8 mouse cellular contexts compared by ENCODE assay signal in genomic region chr9:65215494-65216126, GRCm38 (mm10). TPM values are rescaled to one million over a fixed set of nuclear protein-coding genes. Genes with fewer than 3 reads are reported as not detected.
DNase-seq lines count a peak whose midpoint lies in the region; ATAC-seq and TF ChIP-seq lines count a peak whose summit lies in the region.

No protein-coding gene starts in this region.

- peak overlapping the region; percentile 82 for H3K9ac ChIP-seq in heart, embryonic 14.5 days (ENCODE audit: low read length)
- peak overlapping the region; percentile 79 for H3K9ac ChIP-seq in limb, embryonic 14.5 days (ENCODE audit: low read depth, low read length, severe bottlenecking)
- H3K9ac ChIP-seq in neural tube, embryonic 13.5 days, result peak overlapping the region; percentile 86

- TF ChIP-seq POLR2A in limb, embryonic 14.5 days (IDR thresholded peaks at IDR 0.05; ENCODE audit: borderline replicate concordance, extremely low read depth, insufficient read depth, insufficient read length), result no peak

- ATAC-seq in frontal cortex, adult (ENCODE audit: low TSS enrichment), result peak; percentile 75; the same call in 1 of the 2 replicates
- peak; percentile 7 for ATAC-seq in activated CD4-positive, CD25-positive, alpha-beta regulatory T cell, adult 4 months
- ATAC-seq in heart, embryonic 14.5 days (ENCODE audit: insufficient number of reproducible peaks, insufficient read depth, low FRiP score, low read depth), result peak; percentile 41; the same call in 1 of the 2 replicates
- no peak for ATAC-seq in limb, embryonic 14.5 days (ENCODE audit: low FRiP score, low read depth)
- ATAC-seq in neural tube, embryonic 13.5 days (ENCODE audit: low read depth), result peak; percentile 11; the same call in 1 of the 2 replicates

- no peaks in the 10 kb centered on the region for H3K27me3 ChIP-seq in heart, embryonic 14.5 days (ENCODE audit: control insufficient read depth, insufficient read depth, low read length)
- H3K27me3 ChIP-seq in limb, embryonic 14.5 days (ENCODE audit: control insufficient read depth, insufficient read depth, low read length), result no peaks in the 10 kb centered on the region
- H3K27me3 ChIP-seq in neural tube, embryonic 13.5 days, result no peaks in the 10 kb centered on the region

- peaks cover 2 to 8% of the 10 kb centered on the region in 2 experiments; a peak in 3 of 4 replicates for H3K4me1 ChIP-seq in heart, embryonic 14.5 days (ENCODE audit: control insufficient read depth in 2 of 2, insufficient read depth in 2 of 2, low read length in 2 of 2)
- peaks cover 5% of the 10 kb centered on the region; the same call in 1 of the 2 replicates for H3K4me1 ChIP-seq in limb, embryonic 14.5 days (ENCODE audit: control insufficient read depth, insufficient read depth, low read length)
- H3K4me1 ChIP-seq in neural tube, embryonic 13.5 days (replicated peaks), result peaks cover 21% of the 10 kb centered on the region

- peak overlapping the region; percentile 74 for H3K4me2 ChIP-seq in heart, embryonic 14.5 days (ENCODE audit: low read length)
- H3K4me2 ChIP-seq in limb, embryonic 14.5 days (replicated peaks; ENCODE audit: low read depth, low read length, severe bottlenecking), result peak overlapping the region; percentile 63
- H3K4me2 ChIP-seq in neural tube, embryonic 13.5 days, result peak overlapping the region; percentile 95

- 10% methylated on average over 31 of the region's 31 CpGs for WGBS in heart, embryonic 14.5 days
- WGBS in limb, embryonic 14.5 days, result 15% methylated on average over 16 of the region's 31 CpGs
- WGBS in neural tube, embryonic 13.5 days, result 10% methylated on average over 31 of the region's 31 CpGs

- H3K4me3 ChIP-seq in heart, embryonic 14.5 days (ENCODE audit: control insufficient read depth in 1 of 2, insufficient read depth in 1 of 2, low read depth in 1 of 2, low read length in 2 of 2), result peak overlapping the region; percentile 59 to 76
- peak overlapping the region; percentile 69 for H3K4me3 ChIP-seq in limb, embryonic 14.5 days (replicated peaks; ENCODE audit: low read length)
- H3K4me3 ChIP-seq in neural tube, embryonic 13.5 days, result peak overlapping the region; percentile 68

- H3K36me3 ChIP-seq in heart, embryonic 14.5 days (ENCODE audit: control insufficient read depth, insufficient read depth, low read length), result no peaks in the 10 kb centered on the region
- no peaks in the 10 kb centered on the region for H3K36me3 ChIP-seq in limb, embryonic 14.5 days (ENCODE audit: control insufficient read depth, insufficient read depth, low read length)
- no peaks in the 10 kb centered on the region for H3K36me3 ChIP-seq in neural tube, embryonic 13.5 days

- DNase-seq in frontal cortex, postnatal 10 days (ENCODE audit: low spot score in 2 of 2), result no peak
- DNase-seq in limb, embryonic 14.5 days (ENCODE audit: low spot score), result peak; percentile 45
- no peak for DNase-seq in cerebellum, postnatal 4 days (ENCODE audit: low spot score in 2 of 2)
- DNase-seq in urinary bladder, postnatal 36 days (ENCODE audit: low spot score in 2 of 2), result no peak

- no peaks in the 10 kb centered on the region for H3K9me3 ChIP-seq in heart, embryonic 14.5 days (ENCODE audit: control insufficient read depth, low read length)
- H3K9me3 ChIP-seq in limb, embryonic 14.5 days (ENCODE audit: control insufficient read depth, low read length), result no peaks in the 10 kb centered on the region
- H3K9me3 ChIP-seq in neural tube, embryonic 13.5 days, result no peaks in the 10 kb centered on the region

- peak overlapping the region; percentile 67 to 89 for H3K27ac ChIP-seq in heart, embryonic 14.5 days (replicated peaks in 1 of 2; ENCODE audit: control insufficient read depth in 1 of 2, insufficient read depth in 1 of 2, low read depth in 2 of 2, low read length in 2 of 2)
- H3K27ac ChIP-seq in limb, embryonic 14.5 days (replicated peaks; ENCODE audit: low read depth, low read length), result peak overlapping the region; percentile 28
- peak overlapping the region; percentile 93 for H3K27ac ChIP-seq in neural tube, embryonic 13.5 days (replicated peaks)

RNA-seq across cellular contexts. Expression of gene Parp16, which starts 20.5 kb away (rescaled TPM):
- polyA plus RNA-seq in activated CD4-positive, CD25-positive, alpha-beta regulatory T cell, adult 4 months (2017; shearing (Covaris generic)), result 1 to 10 TPM; 5.7 to 6.6 TPM
- 4.3 and 5.6 TPM in 2 replicates for polyA plus RNA-seq in heart, embryonic 14.5 days (2014; fragmentation: Nextera tagmentation; extraction: Ambion mirVana)
- 7.6 and 8.3 TPM in 2 replicates for polyA plus RNA-seq in limb, embryonic 14.5 days (2012; rRNA removed)
- polyA plus RNA-seq in limb, embryonic 14.5 days (2014; fragmentation: Nextera tagmentation; extraction: Ambion mirVana), result 6.5 and 7.6 TPM in 2 replicates
- polyA plus RNA-seq in neural tube, embryonic 13.5 days (2015; fragmentation: Nextera tagmentation; extraction: Ambion mirVana), result 5.4 and 6.8 TPM in 2 replicates

RNA-seq across cellular contexts. Expression of gene Cilp, which starts 49.4 kb away (rescaled TPM):
- not detected for polyA plus RNA-seq in activated CD4-positive, CD25-positive, alpha-beta regulatory T cell, adult 4 months (2017; shearing (Covaris generic))
- polyA plus RNA-seq in heart, embryonic 14.5 days (2014; fragmentation: Nextera tagmentation; extraction: Ambion mirVana), result not detected in 2 replicates
- polyA plus RNA-seq in limb, embryonic 14.5 days (2012; rRNA removed), result 5.5 and 6.5 TPM in 2 replicates
- 7.2 and 9.5 TPM in 2 replicates for polyA plus RNA-seq in limb, embryonic 14.5 days (2014; fragmentation: Nextera tagmentation; extraction: Ambion mirVana)
- 0.36 and 0.53 TPM in 2 replicates for polyA plus RNA-seq in neural tube, embryonic 13.5 days (2015; fragmentation: Nextera tagmentation; extraction: Ambion mirVana)

Comparison
In these comparisons a context has a peak if more than half of its experiments do, and no peak if none do; other contexts are left out.
1. H3K27ac ChIP-seq: peak in every context shown above with its lines; median percentile 93 in neural tube, embryonic 13.5 days; 78 in heart, embryonic 14.5 days; 28 in limb, embryonic 14.5 days.